Comparison of ENCODE assay signal across 8 mouse cellular contexts in the genomic region with DNA sequence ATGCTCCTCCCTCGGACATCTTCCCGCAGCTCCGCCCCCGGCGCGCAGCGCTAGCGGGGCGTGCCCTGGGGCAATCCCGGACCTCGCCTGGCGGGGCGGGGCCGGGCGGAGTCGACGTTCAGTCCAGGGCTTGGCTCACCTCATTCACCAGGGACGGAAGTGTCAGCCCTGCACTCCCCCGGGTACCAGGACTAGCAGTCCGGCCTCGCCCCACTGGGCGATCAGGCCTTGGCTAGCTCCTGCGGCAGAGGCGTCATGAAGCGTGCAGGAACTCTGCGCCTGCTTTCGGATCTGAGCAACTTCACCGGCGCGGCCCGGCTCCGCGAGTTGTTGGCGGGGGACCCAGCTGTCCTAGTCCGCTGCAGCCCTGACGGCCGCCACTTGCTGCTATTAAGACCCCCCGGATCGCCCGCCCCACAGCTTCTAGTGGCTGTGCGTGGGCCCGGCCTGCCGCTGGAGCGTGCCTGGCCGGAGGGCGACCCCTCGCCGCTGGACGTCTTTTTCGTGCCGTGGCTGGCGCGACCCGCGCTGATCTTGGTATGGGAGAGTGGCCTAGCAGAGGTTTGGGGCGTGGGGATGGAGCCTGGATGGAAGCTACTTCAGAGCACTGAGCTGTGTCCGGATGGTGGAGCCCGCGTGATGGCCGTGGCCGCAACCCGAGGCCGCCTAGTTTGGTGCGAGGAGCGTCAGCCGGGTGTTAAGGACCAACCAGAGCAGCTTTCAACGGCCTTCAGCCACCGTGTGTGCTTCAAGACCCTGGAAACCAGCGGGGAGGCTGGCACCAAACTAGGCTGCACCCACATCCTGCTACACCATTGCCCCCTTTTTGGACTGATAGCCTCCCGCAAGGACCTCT. TPM values are rescaled to one million over a fixed set of nuclear protein-coding genes. Genes with fewer than 3 reads are reported as not detected.
DNase-seq lines count a peak whose midpoint lies in the region; ATAC-seq and TF ChIP-seq lines count a peak whose summit lies in the region.

Hps6 (plus strand) TSS at position 138 of the 856 bp plus-strand sequence.

- under 1% methylated on average over 70 of the region's 70 CpGs for WGBS in forebrain, embryonic 11.5 days
- 1% methylated on average over 70 of the region's 70 CpGs for WGBS in liver, embryonic 15.5 days (ENCODE audit: insufficient replicate concordance)
- WGBS in neural tube, embryonic 11.5 days, result 1% methylated on average over 70 of the region's 70 CpGs
- 3% methylated on average over 69 of the region's 70 CpGs for WGBS in stomach, postnatal 0 days

- no peak for TF ChIP-seq EP300 in stomach, postnatal 0 days (optimal IDR thresholded peaks at IDR 0.05)

- peak; percentile 58 to 62 for DNase-seq in CD8-positive naive resting alpha-beta T cell, adult 2 months (ENCODE audit: low read depth in 2 of 2, low spot score in 2 of 2)
- DNase-seq in c-Kit-positive CD71-positive TER-119-negative erythroid progenitor cells, embryonic 14.5 days (ENCODE audit: low read depth), result peak; percentile 81
- DNase-seq in forebrain, embryonic 11.5 days (ENCODE audit: low spot score), result peak; percentile 83
- DNase-seq in heart, postnatal 10 days, result peak; percentile 91
- DNase-seq in kidney, postnatal 4 days, result peak; percentile 86 to 93
- DNase-seq in neural tube, embryonic 11.5 days (ENCODE audit: low spot score), result peak; percentile 78
- DNase-seq in stomach, postnatal 0 days (ENCODE audit: low spot score), result peak; percentile 92

- H3K4me2 ChIP-seq in forebrain, embryonic 11.5 days (ENCODE audit: low read depth, low read length, severe bottlenecking), result peak within 1 kb of the TSS; percentile 98
- peak within 1 kb of the TSS; percentile 99 for H3K4me2 ChIP-seq in liver, embryonic 15.5 days
- peak within 1 kb of the TSS; percentile 98 for H3K4me2 ChIP-seq in neural tube, embryonic 11.5 days (ENCODE audit: low read depth)
- peak within 1 kb of the TSS; percentile 98 for H3K4me2 ChIP-seq in stomach, postnatal 0 days (replicated peaks; ENCODE audit: low read depth)

- intact Hi-C loops in heart, postnatal 10 days (cut with DNase I), result loop anchor here (10.0 kb wide), 1 partner anchor 429 kb away; no protein-coding TSS in a partner anchor

- TF ChIP-seq CTCF in stomach, postnatal 0 days (IDR thresholded peaks at IDR 0.05; ENCODE audit: low read depth), result no peak; the same call in 1 of the 2 replicates

- H3K9ac ChIP-seq in forebrain, embryonic 11.5 days (ENCODE audit: low read length), result peak within 1 kb of the TSS; percentile 77
- H3K9ac ChIP-seq in liver, embryonic 15.5 days, result peak within 1 kb of the TSS; percentile 72
- H3K9ac ChIP-seq in neural tube, embryonic 11.5 days (ENCODE audit: low read length), result peak within 1 kb of the TSS; percentile 69
- H3K9ac ChIP-seq in stomach, postnatal 0 days (ENCODE audit: low read length), result peak within 1 kb of the TSS; percentile 84

- H3K36me3 ChIP-seq in forebrain, embryonic 11.5 days (ENCODE audit: control insufficient read depth, insufficient read depth, low read length), result no peaks in the 10 kb centered on the region
- H3K36me3 ChIP-seq in liver, embryonic 15.5 days (replicated peaks), result no peaks in the 10 kb centered on the region
- no peaks in the 10 kb centered on the region for H3K36me3 ChIP-seq in neural tube, embryonic 11.5 days (ENCODE audit: control insufficient read depth, insufficient read depth, low read length)
- H3K36me3 ChIP-seq in stomach, postnatal 0 days (ENCODE audit: control insufficient read depth, insufficient read depth, low read length), result no peaks in the 10 kb centered on the region; the same call in 1 of the 2 replicates

- H3K9me3 ChIP-seq in forebrain, embryonic 11.5 days (ENCODE audit: control insufficient read depth, low read length), result no peaks in the 10 kb centered on the region
- no peaks in the 10 kb centered on the region for H3K9me3 ChIP-seq in liver, embryonic 15.5 days (replicated peaks)
- no peaks in the 10 kb centered on the region for H3K9me3 ChIP-seq in neural tube, embryonic 11.5 days (ENCODE audit: control insufficient read depth, low read length)
- no peaks in the 10 kb centered on the region for H3K9me3 ChIP-seq in stomach, postnatal 0 days (ENCODE audit: control insufficient read depth, low read length)

- H3K27me3 ChIP-seq in forebrain, embryonic 11.5 days (ENCODE audit: control insufficient read depth, insufficient read depth, low read length), result peaks cover 5% of the 10 kb centered on the region; the same call in 1 of the 2 replicates
- 0 out of 2 replicates have a peak, but pooled peaks cover 7% of the 10 kb centered on the region for H3K27me3 ChIP-seq in liver, embryonic 15.5 days
- H3K27me3 ChIP-seq in neural tube, embryonic 11.5 days (ENCODE audit: control insufficient read depth, insufficient read depth, low read length), result no peaks in the 10 kb centered on the region
- no peaks in the 10 kb centered on the region for H3K27me3 ChIP-seq in stomach, postnatal 0 days (ENCODE audit: control insufficient read depth, insufficient read depth, low read length)

- H3K27ac ChIP-seq in forebrain, embryonic 11.5 days (ENCODE audit: low read depth, low read length), result no peak within 1 kb of the TSS
- H3K27ac ChIP-seq in liver, embryonic 15.5 days (replicated peaks), result peak within 1 kb of the TSS; percentile 57; the same call in 1 of the 2 replicates
- no peak within 1 kb of the TSS for H3K27ac ChIP-seq in neural tube, embryonic 11.5 days (ENCODE audit: low read depth, low read length)
- H3K27ac ChIP-seq in stomach, postnatal 0 days (replicated peaks), result peak within 1 kb of the TSS; percentile 75

- ATAC-seq in forebrain, embryonic 11.5 days (replicated peaks; ENCODE audit: low FRiP score), result peak; percentile 73
- ATAC-seq in liver, embryonic 15.5 days (ENCODE audit: insufficient read depth), result peak; percentile 88
- ATAC-seq in neural tube, embryonic 11.5 days (ENCODE audit: insufficient read depth, low FRiP score, low TSS enrichment), result peak; percentile 73
- ATAC-seq in stomach, postnatal 0 days (ENCODE audit: low FRiP score, low TSS enrichment), result peak; percentile 95

- peak within 1 kb of the TSS; percentile 55 for H3K4me3 ChIP-seq in forebrain, embryonic 11.5 days (ENCODE audit: low read depth, low read length)
- peak within 1 kb of the TSS; percentile 70 for H3K4me3 ChIP-seq in liver, embryonic 15.5 days (replicated peaks)
- H3K4me3 ChIP-seq in neural tube, embryonic 11.5 days (ENCODE audit: low read depth, low read length), result peak within 1 kb of the TSS; percentile 56
- peak within 1 kb of the TSS; percentile 73 for H3K4me3 ChIP-seq in stomach, postnatal 0 days (ENCODE audit: low read depth, low read length)

- H3K4me1 ChIP-seq in forebrain, embryonic 11.5 days (replicated peaks; ENCODE audit: control insufficient read depth, insufficient read depth, low read length), result peaks cover 9% of the 10 kb centered on the region; the same call in 1 of the 2 replicates
- peaks cover 40% of the 10 kb centered on the region for H3K4me1 ChIP-seq in liver, embryonic 15.5 days (replicated peaks)
- H3K4me1 ChIP-seq in neural tube, embryonic 11.5 days (ENCODE audit: control insufficient read depth, insufficient read depth, low read length), result peaks cover 4% of the 10 kb centered on the region; the same call in 1 of the 2 replicates
- H3K4me1 ChIP-seq in stomach, postnatal 0 days (replicated peaks; ENCODE audit: control insufficient read depth, insufficient read depth), result peaks cover 7% of the 10 kb centered on the region; the same call in 1 of the 2 replicates

RNA-seq across cellular contexts. Expression of gene Hps6, which starts in this region (rescaled TPM):
- polyA plus RNA-seq in forebrain, embryonic 11.5 days (2014; fragmentation: Nextera tagmentation; extraction: Ambion mirVana), result 2.5 and 3.7 TPM in 2 replicates
- 1 to 10 TPM; 6.1 to 6.5 TPM for total RNA-seq in heart, postnatal 10 days (2021)
- 3.0 and 3.2 TPM in 2 replicates for polyA plus RNA-seq in liver, embryonic 15.5 days (2015; fragmentation: Nextera tagmentation; extraction: Ambion mirVana)
- polyA plus RNA-seq in neural tube, embryonic 11.5 days (2014; fragmentation: Nextera tagmentation; extraction: Ambion mirVana), result 2.6 and 2.9 TPM in 2 replicates
- polyA plus RNA-seq in stomach, postnatal 0 days (2015; fragmentation: Nextera tagmentation; extraction: Ambion mirVana), result 4.9 and 5.1 TPM in 2 replicates

Comparison
In these comparisons a context has a peak if more than half of its experiments do, and no peak if none do; other contexts are left out.
1. H3K27ac ChIP-seq: peak in liver, embryonic 15.5 days (single experiment) and stomach, postnatal 0 days (single experiment); none in forebrain, embryonic 11.5 days (single experiment) and neural tube, embryonic 11.5 days (single experiment).
2. Peak in every context shown above with its lines, with median percentiles within 50 percentile points of each other: DNase-seq, ATAC-seq, H3K4me2 ChIP-seq, H3K4me3 ChIP-seq and H3K9ac ChIP-seq.